Mouse (Mus musculus) midbrain, embryonic 16.5 days (tissue): ENCODE results near the gene Lrrc61. TPM values are rescaled to one million over a fixed set of nuclear protein-coding genes. Genes with fewer than 3 reads are reported as not detected.

Experiments
- ATAC-seq: fragments of 200-750 bp; cut with Nextera tagmentation; 2 replicates; pipeline ENCODE4 v1.8.0; 2017; ENCODE audit warnings: moderate TSS enrichment
- H3K27ac ChIP-seq: fragments of 300-500 bp; sonication (generic); 2 replicates; pipeline ENCODE4 v1.5.1; 2014; ENCODE audit warnings: mild to moderate bottlenecking, low read length, mixed read lengths
- H3K27me3 ChIP-seq: fragments of 300-500 bp; sonication (generic); 2 replicates; pipeline ENCODE4 v1.6.1; 2014; ENCODE audit warnings: low read depth, low read length, mixed read lengths; ENCODE audit not compliant: control insufficient read depth, insufficient read depth
- H3K36me3 ChIP-seq: fragments of 300-500 bp; sonication (generic); 2 replicates; pipeline ENCODE4 v1.6.1; 2014; ENCODE audit warnings: mild to moderate bottlenecking, low read length, moderate library complexity, mixed read lengths; ENCODE audit not compliant: control insufficient read depth, insufficient read depth
- H3K4me1 ChIP-seq: fragments of 300-500 bp; sonication (generic); 2 replicates; pipeline ENCODE4 v1.6.1; 2014; ENCODE audit warnings: mild to moderate bottlenecking, low read length, mixed read lengths; ENCODE audit not compliant: control insufficient read depth, insufficient read depth
- H3K4me2 ChIP-seq: fragments of 300-500 bp; sonication (generic); 2 replicates; pipeline ENCODE4 v1.6.1; 2014; ENCODE audit warnings: mild to moderate bottlenecking, low read length, mixed read lengths
- H3K4me3 ChIP-seq: fragments of 300-500 bp; sonication (generic); 2 replicates; pipeline ENCODE4 v1.5.1; 2014; ENCODE audit warnings: low read depth, mild to moderate bottlenecking, low read length, moderate library complexity, mixed read lengths
- H3K9ac ChIP-seq: fragments of 300-500 bp; sonication (generic); 2 replicates; pipeline ENCODE4 v1.6.1; 2014; ENCODE audit warnings: low read depth, low read length, mixed read lengths
- H3K9me3 ChIP-seq: fragments of 300-500 bp; sonication (generic); replicated peaks from 2 replicates; pipeline ENCODE4 v1.6.1; 2014; ENCODE audit warnings: mild to moderate bottlenecking, low read length, mixed read lengths; ENCODE audit not compliant: control insufficient read depth, poor library complexity, severe bottlenecking
- WGBS: fragments of 180-500 bp; shearing (Covaris S2); extraction: QIAGEN DNeasy Blood & Tissue Kit; methylation state at CpG from one replicate; pipeline ENCODE4 v1.1.7; 2014; 5-methylcytosine and 5-hydroxymethylcytosine counted together
- polyA plus RNA-seq: library from polyadenylated mRNA; unstranded; fragments of >200 nt; fragmentation: Nextera tagmentation; extraction: Ambion mirVana; gene quantifications from 2 replicates; pipeline ENCODE4 v1.2.1, GENCODE M21; 2015

The Lrrc61 gene
- polyA plus RNA-seq, 1 experiment from 2014 or later = 27.9 TPM

GRCm38 (mm10) chr6:48565693-48566310 is 11.2 kb downstream of the Lrrc61 start:
- Histone ChIP-seq H3K4me2 (no peak overlapping the region), H3K36me3 (peaks cover 20% of the 10 kb centered on the region), H3K27me3 (no peaks in the 10 kb centered on the region), H3K9me3 (no peaks in the 10 kb centered on the region), H3K4me3 (no peak overlapping the region), H3K4me1 (no peaks in the 10 kb centered on the region), H3K27ac (no peak overlapping the region), H3K9ac (no peak overlapping the region)
- 93% methylated on average over 4 of the region's 4 CpGs for WGBS
- no peak for ATAC-seq

- Histone ChIP-seq H3K27ac (no peak overlapping the region), H3K9me3 (no peaks in the 10 kb centered on the region), H3K9ac (no peak overlapping the region), H3K36me3 (peaks cover 20% of the 10 kb centered on the region), H3K27me3 (no peaks in the 10 kb centered on the region), H3K4me3 (no peak overlapping the region), H3K4me1 (no peaks in the 10 kb centered on the region), H3K4me2 (no peak overlapping the region)
- 63% methylated on average over 5 of the region's 5 CpGs for WGBS
- no peak for ATAC-seq
Observed at GRCm38 (mm10) chr6:48566312-48566711, 11.7 kb downstream of the Lrrc61 start.

GRCm38 (mm10) chr6:48568036-48568984 is 13.7 kb downstream of the Lrrc61 start:
- Histone ChIP-seq H3K27ac (no peak overlapping the region), H3K4me3 (no peak overlapping the region), H3K9me3 (no peaks in the 10 kb centered on the region), H3K27me3 (no peaks in the 10 kb centered on the region), H3K4me2 (no peak overlapping the region), H3K36me3 (peaks cover 19% of the 10 kb centered on the region), H3K4me1 (no peaks in the 10 kb centered on the region), H3K9ac (no peak overlapping the region)
- WGBS = 81% methylated on average over 21 of the region's 21 CpGs
- no peak for ATAC-seq

GRCm38 (mm10) chr6:48569065-48569807 is 14.6 kb downstream of the Lrrc61 start:
- 87% methylated on average over 8 of the region's 8 CpGs for WGBS
- H3K36me3 ChIP-seq = peaks cover 14% of the 10 kb centered on the region; the same call in 1 of the 2 replicates

GRCm38 (mm10) chr6:48572014-48572413 is 17.4 kb downstream of the Lrrc61 start:
- no peak overlapping the region for H3K27ac ChIP-seq
- no peak overlapping the region for H3K4me2 ChIP-seq
- no peaks in the 10 kb centered on the region for H3K27me3 ChIP-seq
- no peaks in the 10 kb centered on the region for H3K4me1 ChIP-seq
- 0 out of 2 replicates have a peak, but pooled peaks cover 7% of the 10 kb centered on the region for H3K36me3 ChIP-seq
- no peak overlapping the region for H3K4me3 ChIP-seq
- WGBS = 95% methylated on average over 5 of the region's 5 CpGs
- no peak for ATAC-seq
- no peaks in the 10 kb centered on the region for H3K9me3 ChIP-seq
- no peak overlapping the region for H3K9ac ChIP-seq

More at GRCm38 (mm10) chr6:48569065-48569807, 14.6 kb downstream of the Lrrc61 start:
- no peak overlapping the region for H3K4me2 ChIP-seq
- no peaks in the 10 kb centered on the region for H3K9me3 ChIP-seq
- H3K9ac ChIP-seq = no peak overlapping the region
- no peak for ATAC-seq
- no peak overlapping the region for H3K27ac ChIP-seq
- H3K4me1 ChIP-seq = no peaks in the 10 kb centered on the region
- no peak overlapping the region for H3K4me3 ChIP-seq
- no peaks in the 10 kb centered on the region for H3K27me3 ChIP-seq

GRCm38 (mm10) chr6:48572572-48573061 is 18.0 kb downstream of the Lrrc61 start, which contains the start of gene Rarres2:
Rarres2 (minus strand) TSS chr6:48572789.
- H3K4me3 ChIP-seq = no peak within 1 kb of the TSS
- no peaks in the 10 kb centered on the region for H3K27me3 ChIP-seq
- H3K27ac ChIP-seq = no peak within 1 kb of the TSS
- ATAC-seq = no peak
- H3K4me2 ChIP-seq = no peak within 1 kb of the TSS
- H3K9ac ChIP-seq = no peak within 1 kb of the TSS
- H3K4me1 ChIP-seq = no peaks in the 10 kb centered on the region
- H3K36me3 ChIP-seq = 0 out of 2 replicates have a peak, but pooled peaks cover 7% of the 10 kb centered on the region
- 41% methylated on average over 6 of the region's 6 CpGs for WGBS
- H3K9me3 ChIP-seq = no peaks in the 10 kb centered on the region

GRCm38 (mm10) chr6:48573280-48573679 is 18.7 kb downstream of the Lrrc61 start:
- 76% methylated on average over 10 of the region's 10 CpGs for WGBS
- no peak overlapping the region for H3K4me3 ChIP-seq
- no peaks in the 10 kb centered on the region for H3K4me1 ChIP-seq
- H3K4me2 ChIP-seq = no peak overlapping the region
- no peak overlapping the region for H3K9ac ChIP-seq
- H3K27me3 ChIP-seq = no peaks in the 10 kb centered on the region
- H3K36me3 ChIP-seq = 0 out of 2 replicates have a peak, but pooled peaks cover 5% of the 10 kb centered on the region
- no peak for ATAC-seq
- H3K9me3 ChIP-seq = no peaks in the 10 kb centered on the region
- no peak overlapping the region for H3K27ac ChIP-seq

GRCm38 (mm10) chr6:48573981-48574380 is 19.4 kb downstream of the Lrrc61 start:
- H3K4me3 ChIP-seq = no peak overlapping the region
- H3K27me3 ChIP-seq = no peaks in the 10 kb centered on the region
- no peak overlapping the region for H3K27ac ChIP-seq
- no peak for ATAC-seq
- H3K9me3 ChIP-seq = no peaks in the 10 kb centered on the region
- no peak overlapping the region for H3K4me2 ChIP-seq
- H3K9ac ChIP-seq = no peak overlapping the region
- H3K36me3 ChIP-seq = 0 out of 2 replicates have a peak, but pooled peaks cover 2% of the 10 kb centered on the region
- H3K4me1 ChIP-seq = no peaks in the 10 kb centered on the region
- WGBS = 86% methylated on average over 3 of the region's 3 CpGs
